8 mouse cellular contexts compared by ENCODE assay signal in genomic region chr2:145859932-145860801, GRCm38 (mm10). TPM values are rescaled to one million over a fixed set of nuclear protein-coding genes. Genes with fewer than 3 reads are reported as not detected.
DNase-seq lines count a peak whose midpoint lies in the region; ATAC-seq lines count a peak whose summit lies in the region.

No protein-coding gene starts in this region.

- 6% methylated on average over 40 of the region's 40 CpGs for WGBS in intestine, embryonic 15.5 days

- H3K27ac ChIP-seq in intestine, embryonic 15.5 days, result peak overlapping the region; percentile 95

- H3K4me3 ChIP-seq in intestine, embryonic 15.5 days (replicated peaks), result peak overlapping the region; percentile 46

- intact Hi-C loops in left cerebral cortex, postnatal 10 days (cut with DNase I), result no loop called here

- H3K27me3 ChIP-seq in intestine, embryonic 15.5 days (replicated peaks), result no peaks in the 10 kb centered on the region

- H3K4me1 ChIP-seq in intestine, embryonic 15.5 days (replicated peaks), result peaks cover 32% of the 10 kb centered on the region

- DNase-seq in adrenal gland, adult 8-10 months, result peak; percentile 77
- DNase-seq in embryo, embryonic 11 days, result peak; percentile 76
- DNase-seq in gastrocnemius, postnatal 25 days, result peak; percentile 86
- DNase-seq in left cerebral cortex, postnatal 10 days (ENCODE audit: extremely low spot score in 1 of 2, low spot score in 2 of 2), result peak; percentile 82 to 89
- DNase-seq in right cerebral cortex, adult 2 months (ENCODE audit: low spot score in 2 of 2), result peak; percentile 92 to 94
- peak; percentile 80 to 84 for DNase-seq in urinary bladder, postnatal 4 days (ENCODE audit: low spot score in 2 of 2)

- no peaks in the 10 kb centered on the region for H3K36me3 ChIP-seq in intestine, embryonic 15.5 days

- no peaks in the 10 kb centered on the region for H3K9me3 ChIP-seq in intestine, embryonic 15.5 days

- peak; percentile 76 for ATAC-seq in intestine, embryonic 15.5 days
- peak; percentile 85 for ATAC-seq in megakaryocyte, adult 5-6 weeks (ENCODE audit: poor library complexity, severe bottlenecking)

- H3K9ac ChIP-seq in intestine, embryonic 15.5 days, result peak overlapping the region; percentile 54

- peak overlapping the region; percentile 73 for H3K4me2 ChIP-seq in intestine, embryonic 15.5 days (replicated peaks)

RNA-seq across cellular contexts. Expression of gene Naa20, which starts 41.7 kb away (rescaled TPM):
- total RNA-seq in adrenal gland, adult 8-10 months (2022), result 10 to 100 TPM; 42.6 to 53.3 (median 52.5) TPM
- total RNA-seq in gastrocnemius, postnatal 25 days (2021), result 10 to 100 TPM; 54.6 to 57.2 TPM
- polyA plus RNA-seq in intestine, embryonic 15.5 days (2015; fragmentation: Nextera tagmentation; extraction: Ambion mirVana), result 145 and 157 TPM in 2 replicates
- 10 to 100 TPM; 77.9 to 81.4 TPM for total RNA-seq in left cerebral cortex, postnatal 10 days (2021)
- total RNA-seq in megakaryocyte, adult 5-6 weeks (2015), result 63.9 and 90.0 TPM in 2 replicates
- total RNA-seq in megakaryocyte, adult 5-6 weeks (2017), result 57.8 and 62.5 TPM in 2 replicates

Comparison
In these comparisons a context has a peak if more than half of its experiments do, and no peak if none do; other contexts are left out.
1. Peak in every context shown above with its lines: DNase-seq, ATAC-seq, H3K4me3 ChIP-seq and H3K27ac ChIP-seq.